Mouse (Mus musculus) megakaryocyte, embryonic 14.5 days (primary cell): ENCODE results near the gene Atn1.

Source experiments
- FLI1 ChIP-seq: IDR thresholded peaks from 2 replicates; pipeline ENCODE4 v1.6.1; 2012; ENCODE audit warnings: low read length, inconsistent platforms, mixed read lengths
- GATA1 ChIP-seq: IDR thresholded peaks from 3 replicates; pipeline ENCODE4 v1.6.1; 2012; ENCODE audit warnings: mixed read lengths, low read length, inconsistent platforms, borderline replicate concordance

- no peak for TF ChIP-seq GATA1
- no peak for TF ChIP-seq FLI1
These were observed 38.4 kb downstream of the Atn1 start for GRCm38 (mm10) chr6:124717968-124718367.
